Mouse (Mus musculus): ENCODE measurements around the gene Srebf1. TPM values are rescaled to one million over a fixed set of nuclear protein-coding genes. Genes with fewer than 3 reads are reported as not detected.
A peak's percentile ranks its signal among the peaks of the same experiment; 100 is the strongest.

Srebf1 gene
- polyA plus RNA-seq, 1 experiment from 2014 or later = 48.2 TPM

DNA sequence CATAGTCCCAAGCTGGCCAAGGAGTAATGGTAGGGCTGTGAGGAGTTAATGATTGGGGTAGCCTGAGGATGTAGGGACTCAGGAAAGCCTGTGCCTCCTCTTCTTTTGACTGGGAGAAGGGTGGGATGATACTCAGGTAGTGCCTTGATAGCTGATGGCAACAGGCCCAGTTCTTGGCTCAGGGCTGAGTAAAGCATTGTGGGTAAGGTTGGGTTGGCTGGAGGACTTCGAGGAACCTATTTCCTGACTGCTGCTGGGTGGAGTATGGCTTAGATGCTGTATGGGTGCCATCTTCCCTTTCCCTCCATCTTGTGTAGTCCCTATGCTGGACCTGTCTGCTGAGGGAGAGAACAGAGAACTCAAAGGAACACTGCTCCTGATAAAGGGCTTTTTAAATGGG, 70.0 kb downstream of the Srebf1 start:
- H3K36me3 ChIP-seq = peaks cover 8% of the 10 kb centered on the region; the same call in 1 of the 2 replicates
- 74% methylated on average over 1 of the region's 1 CpGs for WGBS
- H3K27ac ChIP-seq (replicated peaks) = no peak overlapping the region
- no peak for ATAC-seq (replicated peaks)
- no peak overlapping the region for H3K4me3 ChIP-seq
- no peaks in the 10 kb centered on the region for H3K9me3 ChIP-seq
- H3K27me3 ChIP-seq = no peaks in the 10 kb centered on the region
- H3K9ac ChIP-seq (replicated peaks) = no peak overlapping the region
- H3K4me1 ChIP-seq = peaks cover 30% of the 10 kb centered on the region
- no peak overlapping the region for H3K4me2 ChIP-seq (replicated peaks)

DNA sequence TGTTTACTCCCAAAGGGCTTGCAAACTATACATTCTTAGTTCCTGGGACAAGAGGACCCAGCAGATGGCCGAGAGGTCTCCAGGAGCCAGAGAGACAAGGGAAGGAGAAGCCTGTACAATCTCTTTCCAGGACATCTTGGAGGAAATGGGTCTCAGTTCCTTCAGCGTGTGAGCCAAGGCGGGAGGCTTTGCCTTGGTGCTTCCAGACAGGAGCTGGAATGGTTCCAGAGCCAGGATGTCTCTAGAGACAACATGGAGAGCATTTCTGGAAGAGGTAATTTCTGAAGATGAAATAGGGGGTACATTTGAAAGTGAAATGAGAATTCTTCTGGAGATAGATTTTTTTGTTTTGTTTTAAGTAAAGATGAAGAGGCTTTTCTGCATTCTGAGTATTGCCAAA, 71.7 kb downstream of the Srebf1 start:
- H3K4me3 ChIP-seq = no peak overlapping the region
- H3K9ac ChIP-seq (replicated peaks) = no peak overlapping the region
- no peak for ATAC-seq (replicated peaks)
- 79% methylated on average over 3 of the region's 3 CpGs for WGBS
- H3K27me3 ChIP-seq = no peaks in the 10 kb centered on the region
- no peaks in the 10 kb centered on the region for H3K9me3 ChIP-seq
- H3K4me2 ChIP-seq (replicated peaks) = no peak overlapping the region
- peaks cover 13% of the 10 kb centered on the region; the same call in 1 of the 2 replicates for H3K36me3 ChIP-seq
- peak overlapping the region; percentile 36; the same call in 1 of the 2 replicates for H3K27ac ChIP-seq (replicated peaks)
- H3K4me1 ChIP-seq = peaks cover 34% of the 10 kb centered on the region

Small RNA genes within 50 kb of the gene (microRNA-seq; reads per million reads assigned to microRNA genes)
- gene Mir6921 = not detected
- not detected for gene Mir6922

Other genes starting within 250 kb of the Srebf1 start
- gene Pemt, start 176.1 kb downstream of the Srebf1 start, polyA plus RNA-seq (2015; fragmentation: Nextera tagmentation; extraction: Ambion mirVana) = 5.5 and 5.8 TPM in 2 replicates
- 31.9 and 34.2 TPM in 2 replicates for gene Rai1, start 117.6 kb downstream of the Srebf1 start, polyA plus RNA-seq (2015; fragmentation: Nextera tagmentation; extraction: Ambion mirVana)
- 47.9 and 48.7 TPM in 2 replicates for gene Tom1l2, start 130.3 kb upstream of the Srebf1 start, polyA plus RNA-seq (2015; fragmentation: Nextera tagmentation; extraction: Ambion mirVana)
- gene Drc3, start 130.7 kb upstream of the Srebf1 start, polyA plus RNA-seq (2015; fragmentation: Nextera tagmentation; extraction: Ambion mirVana) = 5.7 and 7.3 TPM in 2 replicates
- gene Gid4, start 194.6 kb upstream of the Srebf1 start, polyA plus RNA-seq (2015; fragmentation: Nextera tagmentation; extraction: Ambion mirVana) = 27.0 and 27.8 TPM in 2 replicates
- 49.8 and 49.9 TPM in 2 replicates for gene Atpaf2, start 195.9 kb upstream of the Srebf1 start, polyA plus RNA-seq (2015; fragmentation: Nextera tagmentation; extraction: Ambion mirVana)
- 100 and 106 TPM in 2 replicates for gene Drg2, start 232.0 kb upstream of the Srebf1 start, polyA plus RNA-seq (2015; fragmentation: Nextera tagmentation; extraction: Ambion mirVana)
- gene Myo15, start 246.8 kb upstream of the Srebf1 start, polyA plus RNA-seq (2015; fragmentation: Nextera tagmentation; extraction: Ambion mirVana) = 0.05 TPM in 1 of 2 replicates, not detected in the other

All from forebrain, embryonic 15.5 days (tissue).